Mouse (Mus musculus): ENCODE measurements around the gene Lgi1.

DNA sequence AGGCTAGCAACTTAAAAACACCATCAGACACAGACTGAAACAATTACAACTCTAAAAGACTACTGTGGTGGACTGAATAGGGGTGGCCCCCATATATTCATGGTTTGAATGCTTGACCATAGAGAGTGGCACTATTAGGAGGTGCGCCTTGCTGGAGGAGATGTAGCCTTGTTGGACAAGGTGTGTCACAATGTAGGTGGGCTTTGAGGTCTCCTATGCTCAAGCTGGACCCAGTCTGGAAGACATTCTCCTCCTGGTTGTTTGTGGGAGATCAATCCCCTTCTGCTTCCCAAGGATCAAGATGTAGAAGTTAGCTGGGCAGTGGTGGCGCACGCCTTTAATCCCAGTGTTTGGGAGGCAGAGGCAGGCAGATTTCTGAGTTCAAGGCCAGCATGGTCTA, 46.6 kb upstream of the Lgi1 start:
- TF ChIP-seq CTCF (IDR thresholded peaks at IDR 0.05; ENCODE audit: control insufficient read depth, insufficient read depth, low read length), result no peak
- no peak for TF ChIP-seq POLR2A (IDR thresholded peaks at IDR 0.05; ENCODE audit: borderline replicate concordance, control insufficient read depth, low read depth, low read length)
